Mouse (Mus musculus): ENCODE results near the gene Btg2. TPM values are rescaled to one million over a fixed set of nuclear protein-coding genes. Genes with fewer than 3 reads are reported as not detected.

Btg2 gene
- polyA plus RNA-seq (2015; fragmentation: Illumina TruSeq; extraction: RNeasy Lipid Tissue Mini Kit (QIAGEN cat#74804); ENCODE audit: insufficient read depth, low replicate concordance) = 160 TPM

GRCm38 (mm10) chr1:134078802-134079476, at the start of gene Btg2:
Gene Btg2, minus strand, starts transcription at chr1:134079120.

DNA sequence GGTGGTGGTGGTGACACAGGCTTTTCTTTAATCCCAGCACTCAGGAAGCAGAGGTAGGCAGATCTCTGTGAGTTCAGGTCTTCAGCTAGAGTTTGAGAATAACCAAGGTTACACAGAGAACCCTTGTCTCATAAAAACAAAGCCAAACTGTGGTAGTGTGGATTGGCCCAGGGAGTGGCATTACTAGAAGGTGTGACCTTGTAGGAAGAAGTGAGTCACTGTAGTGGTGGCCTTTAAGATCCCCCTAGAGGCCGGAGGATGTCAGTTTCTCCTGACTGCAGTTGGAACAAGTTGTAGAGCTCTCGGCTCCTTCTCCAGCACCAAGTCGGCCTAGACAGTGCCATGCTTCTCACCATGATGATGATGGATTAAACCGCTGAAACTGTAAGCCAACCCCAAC, 32.1 kb upstream of the Btg2 start, which contains the start of gene Chit1:
Gene Chit1, plus strand, starts transcription at position 264 of the 400 bp plus-strand sequence.

DNA sequence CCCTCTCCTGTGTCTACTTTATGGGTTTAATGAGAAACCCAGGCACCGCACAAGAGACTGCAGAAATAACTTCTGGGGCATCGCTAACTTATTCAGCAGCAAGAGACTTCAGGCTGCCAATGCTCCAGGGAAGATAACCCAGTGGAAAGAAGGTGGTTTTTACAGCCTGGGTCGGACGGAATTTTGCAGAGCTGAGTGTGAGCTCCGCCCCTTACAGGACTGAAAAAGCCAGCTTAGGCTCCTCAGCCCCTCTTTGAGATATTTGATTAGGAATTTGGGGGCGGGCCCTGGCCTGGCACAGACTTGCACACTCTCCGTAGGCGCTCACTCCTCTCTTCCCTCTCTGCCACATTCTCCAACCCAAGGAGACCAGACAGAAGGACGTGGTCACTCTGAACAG, 41.7 kb downstream of the Btg2 start, which contains the start of gene Fmod:
Gene Fmod, plus strand, starts transcription at position 83 of the 400 bp plus-strand sequence.

Other genes with a start within 250 kb of the Btg2 start
- gene Optc, start 171.1 kb downstream of the Btg2 start, polyA plus RNA-seq (2015; fragmentation: Illumina TruSeq; extraction: RNeasy Lipid Tissue Mini Kit (QIAGEN cat#74804); ENCODE audit: insufficient read depth, low replicate concordance) = 0.19 TPM
- gene Prelp, start 157.7 kb downstream of the Btg2 start, polyA plus RNA-seq (2015; fragmentation: Illumina TruSeq; extraction: RNeasy Lipid Tissue Mini Kit (QIAGEN cat#74804); ENCODE audit: insufficient read depth, low replicate concordance) = 24.3 TPM
- gene Fmod, start 41.9 kb downstream of the Btg2 start, polyA plus RNA-seq (2015; fragmentation: Illumina TruSeq; extraction: RNeasy Lipid Tissue Mini Kit (QIAGEN cat#74804); ENCODE audit: insufficient read depth, low replicate concordance) = 20.0 TPM
- gene Chit1, start 32.1 kb upstream of the Btg2 start, polyA plus RNA-seq (2015; fragmentation: Illumina TruSeq; extraction: RNeasy Lipid Tissue Mini Kit (QIAGEN cat#74804); ENCODE audit: insufficient read depth, low replicate concordance) = not detected
- gene Chil1, start 103.1 kb upstream of the Btg2 start, polyA plus RNA-seq (2015; fragmentation: Illumina TruSeq; extraction: RNeasy Lipid Tissue Mini Kit (QIAGEN cat#74804); ENCODE audit: insufficient read depth, low replicate concordance) = 2.8 TPM
- not detected for gene Mybph, start 114.3 kb upstream of the Btg2 start, polyA plus RNA-seq (2015; fragmentation: Illumina TruSeq; extraction: RNeasy Lipid Tissue Mini Kit (QIAGEN cat#74804); ENCODE audit: insufficient read depth, low replicate concordance)
- not detected for gene Adora1, start 156.3 kb upstream of the Btg2 start, polyA plus RNA-seq (2015; fragmentation: Illumina TruSeq; extraction: RNeasy Lipid Tissue Mini Kit (QIAGEN cat#74804); ENCODE audit: insufficient read depth, low replicate concordance)
- gene Myog, start 210.9 kb upstream of the Btg2 start, polyA plus RNA-seq (2015; fragmentation: Illumina TruSeq; extraction: RNeasy Lipid Tissue Mini Kit (QIAGEN cat#74804); ENCODE audit: insufficient read depth, low replicate concordance) = not detected